Mouse (Mus musculus) embryo, embryonic 10 days (tissue): ENCODE measurements around the gene Cd79b.

ENCODE experiments used
- DNase-seq: peaks from one replicate; pipeline ENCODE4 v3.0.0-alpha.2; 2015; ENCODE audit warnings: low spot score

Cd79b gene

GRCm38 (mm10) chr11:106318406-106319366, 4.1 kb upstream of the Cd79b start:
- DNase-seq: no peak

DNA sequence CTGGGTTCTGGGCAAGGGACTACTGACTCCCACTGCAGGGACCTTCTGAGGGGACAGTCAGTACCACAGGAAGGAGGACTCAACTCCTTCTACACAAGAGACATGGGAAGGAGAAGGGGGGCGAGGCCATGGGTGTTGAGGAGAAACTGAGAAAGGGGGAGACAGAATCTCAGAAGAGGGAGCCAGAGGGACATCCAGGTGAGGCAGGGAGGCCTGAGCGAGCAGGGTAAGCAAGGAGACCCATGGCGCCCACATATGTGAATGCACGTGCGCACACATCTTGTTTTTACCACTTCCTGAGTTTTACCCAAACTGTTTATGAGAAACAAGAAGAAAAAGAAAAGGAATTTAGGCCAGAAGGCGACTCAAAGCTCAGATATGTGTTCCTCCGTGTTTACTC, 3.2 kb upstream of the Cd79b start:
- DNase-seq: no peak

- DNase-seq: no peak
These were observed 1.9 kb upstream of the Cd79b start for GRCm38 (mm10) chr11:106316416-106316815.

DNA sequence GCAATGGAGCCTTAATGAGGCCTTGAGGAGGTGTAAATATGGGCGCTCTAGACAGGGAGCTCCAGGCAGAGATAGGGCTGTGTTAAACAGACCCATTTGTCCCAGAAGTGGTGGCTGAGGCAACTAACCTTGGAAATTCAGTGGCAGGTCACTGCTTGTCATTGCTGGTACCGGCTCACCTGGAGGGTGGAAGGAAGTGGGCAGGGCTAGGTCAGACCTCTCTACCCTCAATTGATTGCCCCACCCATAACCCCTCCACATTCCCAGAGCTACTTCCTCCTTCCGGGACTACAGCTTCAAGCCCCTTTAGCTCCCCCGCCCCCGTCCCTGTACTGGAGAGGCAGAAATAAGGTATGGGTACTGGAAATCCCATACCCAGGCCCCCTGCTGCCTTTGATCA, 1.0 kb downstream of the Cd79b start:
- DNase-seq: no peak

GRCm38 (mm10) chr11:106310123-106310522, 4.4 kb downstream of the Cd79b start:
- DNase-seq: no peak

GRCm38 (mm10) chr11:106308162-106308561, 6.4 kb downstream of the Cd79b start:
- no peak for DNase-seq

DNA sequence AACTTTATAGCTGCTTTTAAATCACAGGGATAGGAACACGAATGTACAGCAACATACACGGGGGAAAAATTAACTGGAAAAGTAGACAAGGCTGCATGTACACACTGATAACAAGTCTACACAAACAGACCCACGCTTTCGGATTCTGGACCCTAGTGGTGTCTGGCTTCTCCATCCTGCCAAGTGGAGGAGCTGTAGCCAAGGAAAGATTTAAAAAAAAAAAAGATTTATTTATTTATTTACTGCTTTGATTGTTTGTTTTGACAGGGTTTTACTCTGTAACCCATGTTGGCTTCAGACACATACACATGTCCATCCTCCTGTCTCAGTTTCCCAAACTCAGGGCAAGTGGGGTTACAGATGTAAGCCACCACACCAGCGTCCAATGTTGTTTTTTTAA, 7.1 kb downstream of the Cd79b start:
- no peak for DNase-seq

- DNase-seq: no peak
These were observed 7.8 kb downstream of the Cd79b start for GRCm38 (mm10) chr11:106306758-106307157.

DNA sequence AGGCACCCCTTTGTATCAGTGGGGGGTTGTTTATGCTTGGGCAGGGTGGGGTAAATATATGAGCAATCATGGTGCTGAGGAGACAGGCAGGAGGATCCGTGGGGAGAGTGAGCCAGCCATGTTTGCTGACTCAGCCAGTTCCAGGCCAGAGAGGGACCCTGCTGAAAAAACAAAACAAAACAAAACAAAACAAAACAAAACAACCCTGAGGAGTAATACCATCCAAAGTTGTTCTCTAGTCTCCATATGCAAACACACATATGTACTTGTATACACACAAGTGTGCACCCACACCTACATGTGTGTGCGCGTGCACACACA, 8.5 kb downstream of the Cd79b start:
- DNase-seq: no peak

GRCm38 (mm10) chr11:106305348-106306064, 9.1 kb downstream of the Cd79b start:
- DNase-seq: no peak

DNA sequence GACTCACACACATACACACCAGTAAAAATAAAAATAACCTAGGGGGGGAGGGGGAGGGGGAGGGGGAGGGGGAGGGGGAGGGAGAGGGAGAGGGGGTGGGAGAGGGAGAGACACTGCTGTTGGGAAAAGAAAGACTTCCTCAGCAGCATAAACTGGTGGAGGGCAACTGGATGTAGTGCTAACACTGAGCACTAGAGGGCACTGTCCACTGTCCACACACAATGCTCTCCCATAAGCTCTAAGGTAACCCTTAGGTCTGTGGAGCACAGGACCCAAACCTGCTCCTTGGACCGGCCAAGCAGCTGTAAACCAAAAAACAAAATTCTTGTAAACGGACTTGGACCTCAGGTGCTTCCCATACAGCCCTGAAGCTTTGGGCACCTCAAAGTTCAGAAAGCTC, 11.9 kb downstream of the Cd79b start:
- peak; percentile 89 for DNase-seq

- DNase-seq: no peak
These were observed 12.8 kb downstream of the Cd79b start, which contains the start of gene Gh for GRCm38 (mm10) chr11:106301765-106302164. Gh (minus strand) TSS chr11:106301865.

DNA sequence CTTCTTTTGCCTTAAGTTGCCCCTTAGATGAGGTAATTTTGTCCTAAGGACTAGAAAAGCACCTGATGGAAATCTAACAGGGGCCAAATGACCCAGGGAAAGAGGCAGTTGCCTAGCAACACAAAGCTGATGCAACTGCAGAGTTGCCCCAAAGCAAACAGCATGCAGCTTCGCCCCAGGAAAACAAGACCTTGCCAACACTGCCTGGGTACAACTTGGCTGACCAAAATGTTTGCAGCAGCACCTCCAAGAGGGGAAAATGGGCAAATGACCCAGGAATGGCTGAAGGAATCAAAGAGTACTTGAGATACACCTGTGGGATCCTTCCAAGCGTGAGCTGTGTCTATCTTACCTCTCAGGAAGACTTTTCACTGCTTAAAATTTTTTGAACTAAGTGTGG, 22.7 kb downstream of the Cd79b start:
- DNase-seq: no peak

- DNase-seq: no peak
These were observed 24.2 kb downstream of the Cd79b start for GRCm38 (mm10) chr11:106290376-106290775.

DNA sequence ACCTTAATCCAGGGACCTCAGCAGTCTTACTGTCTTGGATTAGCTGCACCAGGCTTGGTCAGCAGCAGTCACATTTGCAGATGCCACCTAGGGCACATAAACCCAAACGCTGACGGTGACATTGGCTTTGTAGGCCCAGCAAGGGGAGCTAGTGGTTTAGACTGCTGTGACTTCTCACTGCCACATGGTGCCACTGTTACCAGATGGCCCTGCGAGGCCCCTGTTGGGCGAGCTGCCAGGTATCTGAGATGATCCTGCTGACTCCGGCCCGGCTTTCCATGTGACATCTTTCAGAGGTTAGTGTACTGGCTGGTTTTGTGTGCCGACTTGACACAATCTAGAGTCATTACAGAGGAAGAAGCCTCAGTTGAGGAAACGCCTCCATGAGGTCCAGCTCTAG, 25.2 kb downstream of the Cd79b start:
- DNase-seq: no peak

DNA sequence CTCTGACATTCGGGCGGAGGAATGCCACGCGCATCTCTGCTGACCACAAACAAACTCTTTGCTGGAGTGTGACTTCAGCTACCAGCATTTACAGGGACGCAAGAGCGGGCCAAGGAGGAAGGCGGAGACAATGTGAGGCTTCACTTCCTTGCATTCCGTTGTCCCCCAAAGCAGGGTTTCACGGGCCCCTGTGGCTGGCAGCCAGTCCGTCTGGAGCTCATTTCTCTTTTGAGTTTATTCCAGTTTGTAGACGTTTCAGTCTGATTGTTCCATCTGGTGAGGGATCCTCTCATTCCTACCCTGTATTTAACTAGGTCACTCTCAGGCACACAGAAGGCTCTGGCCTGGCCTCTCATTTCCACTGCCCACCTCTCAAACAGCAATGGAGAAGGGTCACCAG, 27.6 kb downstream of the Cd79b start:
- no peak for DNase-seq

GRCm38 (mm10) chr11:106286206-106286605, 28.4 kb downstream of the Cd79b start:
- DNase-seq: no peak

DNA sequence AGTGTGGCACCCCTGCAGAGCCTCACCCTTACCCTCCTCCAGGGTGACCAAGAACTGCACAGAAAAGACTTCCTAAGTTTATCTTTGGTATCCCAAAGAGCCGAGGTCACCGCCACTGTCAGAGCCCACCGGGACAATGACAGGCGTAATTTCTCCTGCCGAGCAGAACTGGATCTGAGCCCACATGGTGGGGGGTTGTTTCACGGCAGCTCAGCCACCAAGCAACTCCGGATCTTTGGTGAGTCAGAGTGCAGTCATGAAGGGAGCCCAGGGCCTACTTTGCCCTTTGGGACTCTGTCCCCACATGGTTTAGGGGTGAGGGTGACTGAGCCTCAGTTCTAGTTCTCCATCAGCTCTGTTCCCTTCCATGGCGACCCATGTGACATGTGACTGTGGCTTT, 30.4 kb downstream of the Cd79b start:
- no peak for DNase-seq

DNA sequence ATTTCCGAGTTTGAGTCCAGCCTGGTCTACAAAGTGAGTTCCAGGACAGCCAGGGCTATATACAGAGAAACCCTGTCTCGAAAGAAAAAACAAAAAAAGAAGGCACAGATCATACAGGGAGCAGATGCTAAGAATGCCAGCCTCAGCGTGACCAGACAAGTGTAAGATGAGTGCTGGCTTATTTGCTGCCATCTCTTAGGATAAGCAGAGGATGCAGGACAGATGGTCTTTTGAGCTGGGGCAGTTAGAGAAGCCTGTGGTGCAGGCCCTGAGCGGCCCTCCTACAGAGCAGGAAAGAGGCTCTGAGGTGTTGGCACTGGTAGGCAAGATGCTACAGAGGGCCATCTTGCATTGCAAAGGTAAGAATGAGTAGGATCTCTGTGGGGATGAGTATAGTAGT, 31.2 kb downstream of the Cd79b start:
- no peak for DNase-seq

DNA sequence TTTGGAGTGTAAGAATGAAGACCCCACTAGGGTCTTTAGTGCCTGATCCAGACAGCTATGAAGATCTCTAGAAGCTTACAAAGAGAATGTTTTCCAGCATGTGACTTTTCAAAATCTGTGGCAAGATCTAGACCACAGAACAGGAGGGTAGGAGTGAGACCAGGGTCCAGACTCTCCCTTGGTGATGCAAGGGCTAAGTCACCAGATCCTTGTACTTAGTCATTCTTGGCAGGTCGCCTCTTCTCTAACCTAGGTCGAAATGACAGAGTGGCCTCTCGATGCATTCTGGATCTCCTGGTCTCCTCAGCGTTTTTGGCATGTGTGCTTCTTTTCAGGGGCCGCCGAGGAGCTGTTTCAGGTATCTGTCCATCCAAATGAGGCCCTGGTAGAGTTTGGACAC, 32.1 kb downstream of the Cd79b start:
- DNase-seq: no peak

DNA sequence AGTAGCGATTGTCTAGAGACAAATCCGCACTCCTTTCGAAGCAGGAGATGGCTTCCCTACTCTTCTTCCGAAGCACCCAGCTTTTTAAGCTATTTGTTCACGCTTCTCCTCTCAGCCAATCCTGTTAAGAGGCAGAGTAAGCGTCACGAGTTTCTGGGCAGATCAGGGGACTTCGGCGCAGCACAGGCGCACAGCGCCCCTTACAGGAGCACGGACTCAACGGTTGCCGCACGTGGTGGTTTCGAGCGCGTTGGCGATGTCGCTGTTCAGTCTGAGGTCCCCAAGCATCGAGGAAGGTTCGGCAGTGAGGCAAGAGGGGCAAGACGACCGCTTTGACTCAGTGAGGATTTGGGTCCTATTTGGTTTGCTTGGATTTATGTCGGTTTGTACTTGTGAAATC, 38.1 kb downstream of the Cd79b start, which contains the start of gene Tcam1:
Gene Tcam1, plus strand, starts transcription at position 219 of the 400 bp plus-strand sequence.
- peak; percentile 97 for DNase-seq

GRCm38 (mm10) chr11:106274971-106275411, 39.6 kb downstream of the Cd79b start:
- DNase-seq: no peak

DNA sequence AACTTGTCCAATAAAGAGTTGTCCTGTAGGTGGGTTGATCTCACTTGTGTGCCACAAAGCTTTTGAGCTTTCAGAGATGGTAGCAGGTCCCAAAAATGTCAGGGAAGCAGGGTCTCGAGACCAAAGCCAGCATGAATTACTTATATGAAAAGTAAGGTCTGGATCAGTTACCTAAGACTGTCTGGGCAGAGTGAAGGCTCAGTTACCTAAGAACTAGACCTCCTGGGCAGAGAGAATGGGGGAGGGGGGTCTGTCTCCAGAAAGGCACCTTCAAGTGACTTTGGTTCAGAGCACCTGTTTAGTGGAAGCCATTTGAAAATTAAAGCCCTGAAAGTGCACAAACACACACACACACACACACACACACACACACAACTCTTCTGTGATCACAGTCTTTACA, 40.2 kb downstream of the Cd79b start:
- DNase-seq: no peak
